Mouse (Mus musculus): ENCODE data around the gene Rhou.

- TF ChIP-seq CTCF (IDR thresholded peaks at IDR 0.05; ENCODE audit: low read depth) (no peak), EP300 (optimal IDR thresholded peaks at IDR 0.05) (no peak)
Measured at GRCm38 (mm10) chr8:123657826-123658225, 4.1 kb downstream of the Rhou start.

Data from stomach, postnatal 0 days (tissue).